Mouse (Mus musculus) kidney, adult 2 months (tissue): ENCODE measurements around the gene Dop1a. TPM values are rescaled to one million over a fixed set of nuclear protein-coding genes. Genes with fewer than 3 reads are reported as not detected.

Experiments
- DNase-seq: peaks from one replicate; pipeline ENCODE4 v3.0.0; 2021
- H3K27ac ChIP-seq: fragments of 200-500 bp; 2 replicates; pipeline ENCODE4 v1.5.1; 2012; ENCODE audit warnings: low read depth, low read length, control low read depth, inconsistent platforms; ENCODE audit not compliant: insufficient read depth
- H3K27me3 ChIP-seq: fragments of 200-500 bp; replicated peaks from 2 replicates; pipeline ENCODE4 v1.6.1; 2012; ENCODE audit warnings: mild to moderate bottlenecking, moderate library complexity, low read length, inconsistent platforms; ENCODE audit not compliant: control insufficient read depth, insufficient read depth
- H3K36me3 ChIP-seq: fragments of 200-500 bp; 2 replicates; pipeline ENCODE4 v1.6.1; 2012; ENCODE audit warnings: mild to moderate bottlenecking, moderate library complexity, low read length, inconsistent platforms; ENCODE audit not compliant: control insufficient read depth, insufficient read depth
- H3K4me1 ChIP-seq: fragments of 200-500 bp; 2 replicates; pipeline ENCODE4 v1.6.1; 2011; ENCODE audit warnings: low read length; ENCODE audit not compliant: control insufficient read depth, insufficient read depth
- H3K4me3 ChIP-seq: fragments of 200-500 bp; 2 replicates; pipeline ENCODE4 v1.5.1; 2011; ENCODE audit warnings: mild to moderate bottlenecking, low read depth, low read length, control low read depth; ENCODE audit not compliant: insufficient read depth
- CTCF ChIP-seq: fragments of 200-500 bp; conservative IDR thresholded peaks from 2 replicates; pipeline ENCODE4 v1.5.1; 2011; ENCODE audit warnings: low read depth, mild to moderate bottlenecking, control low read depth, low read length, moderate library complexity, mixed read lengths; ENCODE audit not compliant: insufficient read depth, insufficient read length
- POLR2A ChIP-seq: fragments of 200-500 bp; IDR thresholded peaks from one replicate; pipeline ENCODE4 v1.6.1; 2011; ENCODE audit warnings: low read depth, low read length, control low read depth
- WGBS: fragments of 180-500 bp; shearing (Covaris S2); methylation state at CpG from one replicate; pipeline ENCODE4 v1.1.7; 2018; 5-methylcytosine and 5-hydroxymethylcytosine counted together
- polyA plus RNA-seq: library from polyadenylated mRNA; depleted of rRNA; stranded (reverse); fragments of >200 nt; gene quantifications from 2 replicates; pipeline ENCODE4 v1.2.3, GENCODE M21; 2012; rRNA removed

Gene Dop1a
- polyA plus RNA-seq: 9.0 and 9.4 TPM in 2 replicates

GRCm38 (mm10) chr9:86466990-86467870 is at the start of gene Dop1a:
TSS of gene Dop1a (plus strand) at chr9:86467154.
- H3K27ac ChIP-seq: peak within 1 kb of the TSS; percentile 33
- under 1% methylated on average over 93 of the region's 93 CpGs for WGBS
- no peaks in the 10 kb centered on the region for H3K36me3 ChIP-seq
- peaks cover 3% of the 10 kb centered on the region; the same call in 1 of the 2 replicates for H3K4me1 ChIP-seq
- peak; percentile 93 for DNase-seq
- H3K27me3 ChIP-seq: no peaks in the 10 kb centered on the region
- TF ChIP-seq POLR2A (peak; percentile 61), CTCF (peak; percentile 83)
- peak within 1 kb of the TSS; percentile 67 for H3K4me3 ChIP-seq

DNA sequence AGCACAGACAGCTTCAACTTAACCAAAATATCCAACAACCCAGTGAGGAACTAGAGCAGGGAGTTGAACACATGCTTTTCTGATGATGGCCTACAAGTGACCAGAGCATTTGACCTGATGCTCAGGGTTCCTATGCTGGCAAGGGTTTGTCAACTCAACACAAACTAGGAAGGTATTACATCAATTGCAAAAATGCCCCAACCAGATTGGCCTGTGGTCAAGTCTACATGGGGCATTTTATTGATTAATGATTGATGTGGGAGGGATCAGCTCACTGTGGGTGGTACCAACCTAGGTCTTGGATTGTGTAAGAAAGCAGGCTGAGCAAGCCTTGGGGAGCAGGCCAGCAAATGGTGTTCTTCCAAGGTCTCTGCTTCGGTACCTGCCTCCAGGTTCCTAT is 49.0 kb upstream of the Dop1a start:
- Histone ChIP-seq H3K27me3 (no peaks in the 10 kb centered on the region), H3K36me3 (no peaks in the 10 kb centered on the region), H3K4me3 (no peak overlapping the region), H3K27ac (no peak overlapping the region), H3K4me1 (no peaks in the 10 kb centered on the region)
- 90% methylated on average over 1 of the region's 1 CpGs for WGBS
- TF ChIP-seq CTCF (no peak), POLR2A (no peak)
- DNase-seq: no peak

GRCm38 (mm10) chr9:86419366-86419765 is 47.6 kb upstream of the Dop1a start:
- H3K36me3 ChIP-seq: no peaks in the 10 kb centered on the region
- H3K4me1 ChIP-seq: no peaks in the 10 kb centered on the region
- DNase-seq: no peak
- TF ChIP-seq POLR2A (no peak), CTCF (no peak)
- 74% methylated on average over 6 of the region's 6 CpGs for WGBS
- no peak overlapping the region for H3K4me3 ChIP-seq
- no peak overlapping the region for H3K27ac ChIP-seq
- H3K27me3 ChIP-seq: no peaks in the 10 kb centered on the region

GRCm38 (mm10) chr9:86423331-86423730 is 43.6 kb upstream of the Dop1a start:
- no peak for DNase-seq
- H3K4me3 ChIP-seq: no peak overlapping the region
- no peaks in the 10 kb centered on the region for H3K36me3 ChIP-seq
- WGBS: 72% methylated on average over 4 of the region's 4 CpGs
- H3K27ac ChIP-seq: no peak overlapping the region
- no peaks in the 10 kb centered on the region for H3K27me3 ChIP-seq
- no peak for TF ChIP-seq POLR2A
- TF ChIP-seq CTCF: no peak
- no peaks in the 10 kb centered on the region for H3K4me1 ChIP-seq

DNA sequence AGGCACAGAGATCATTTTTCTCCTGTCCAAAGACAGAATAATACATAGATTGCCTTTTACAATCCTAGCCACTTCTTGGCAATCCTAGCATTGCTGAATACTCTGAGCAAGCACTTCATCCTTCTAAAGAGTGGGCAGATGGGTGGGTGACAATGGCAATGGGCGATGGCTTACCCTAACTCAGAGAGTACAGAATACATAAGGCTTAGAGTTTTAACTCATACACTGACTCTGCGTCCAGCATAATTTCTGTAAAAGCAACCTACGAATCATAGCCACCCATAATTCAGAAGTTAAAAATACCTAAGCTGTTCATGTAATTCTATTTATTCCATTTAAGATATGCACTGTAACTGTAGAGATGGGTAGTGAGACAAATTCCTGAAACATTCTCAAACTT is 31.4 kb upstream of the Dop1a start:
- 95% methylated on average over 3 of the region's 3 CpGs for WGBS
- H3K27ac ChIP-seq: no peak overlapping the region

DNA sequence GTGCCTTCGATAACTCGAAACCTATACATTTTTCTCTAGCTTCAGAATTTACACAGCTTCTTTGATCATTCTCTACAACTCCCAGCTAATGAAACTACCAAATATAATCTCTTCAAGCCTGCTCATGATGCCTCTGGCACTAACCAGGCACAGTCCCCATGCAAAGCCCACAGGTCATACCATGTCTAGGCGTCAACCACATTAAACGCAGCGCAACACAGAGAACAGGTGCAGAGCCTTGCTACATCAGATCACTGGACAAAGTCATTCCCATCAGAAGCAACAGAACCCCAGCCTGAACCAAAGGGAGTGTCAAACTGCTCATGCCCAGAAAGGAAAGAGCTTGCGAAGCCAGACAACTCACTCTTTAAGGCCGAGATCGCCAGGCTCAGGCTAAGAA is 30.3 kb upstream of the Dop1a start:
- Histone ChIP-seq H3K36me3 (no peaks in the 10 kb centered on the region), H3K4me1 (no peaks in the 10 kb centered on the region), H3K4me3 (no peak overlapping the region), H3K27me3 (no peaks in the 10 kb centered on the region), H3K27ac (no peak overlapping the region)
- no peak for TF ChIP-seq CTCF
- TF ChIP-seq POLR2A: no peak
- no peak for DNase-seq
- 98% methylated on average over 8 of the region's 8 CpGs for WGBS

More for the DNA sequence above, 31.4 kb upstream of the Dop1a start:
- Histone ChIP-seq H3K4me1 (no peaks in the 10 kb centered on the region), H3K27me3 (no peaks in the 10 kb centered on the region), H3K36me3 (no peaks in the 10 kb centered on the region), H3K4me3 (no peak overlapping the region)
- DNase-seq: no peak
- TF ChIP-seq POLR2A (no peak), CTCF (no peak)

- Histone ChIP-seq H3K27ac (no peak overlapping the region), H3K36me3 (no peaks in the 10 kb centered on the region), H3K4me3 (no peak overlapping the region), H3K4me1 (no peaks in the 10 kb centered on the region), H3K27me3 (no peaks in the 10 kb centered on the region)
- no peak for DNase-seq
- WGBS: 65% methylated on average over 11 of the region's 11 CpGs
- no peak for TF ChIP-seq CTCF
- TF ChIP-seq POLR2A: no peak
Measured at GRCm38 (mm10) chr9:86438337-86439009, 28.5 kb upstream of the Dop1a start.
